ENCODE assay signal across 8 mouse cellular contexts in genomic region chr4:119167068-119167467, GRCm38 (mm10). TPM values are rescaled to one million over a fixed set of nuclear protein-coding genes. Genes with fewer than 3 reads are reported as not detected.
"Had no signal": no experiment of that assay in that cellular context is flagged by ENCODE, and none has a peak within 500 bp of the region (broad histone marks: within the 10 kb centered on the region; RNA-seq: fewer than 3 reads in every experiment).

No protein-coding gene starts in this region.

- H3K9me3 ChIP-seq: limb, embryonic 13.5 days; megakaryocyte, embryonic 14.5 days; midbrain, embryonic 15.5 days; stomach, embryonic 15.5 days had no signal

- H3K36me3 ChIP-seq: midbrain, embryonic 15.5 days had no signal

- H3K9ac ChIP-seq: limb, embryonic 13.5 days; midbrain, embryonic 15.5 days; stomach, embryonic 15.5 days had no signal

- H3K27me3 ChIP-seq: limb, embryonic 13.5 days; megakaryocyte, embryonic 14.5 days; midbrain, embryonic 15.5 days; stomach, embryonic 15.5 days had no signal

- H3K4me2 ChIP-seq: limb, embryonic 13.5 days; liver, embryonic 11.5 days; midbrain, embryonic 11.5 days; midbrain, embryonic 15.5 days; stomach, embryonic 15.5 days had no signal

- H3K27ac ChIP-seq: limb, embryonic 13.5 days; midbrain, embryonic 15.5 days; stomach, embryonic 15.5 days had no signal

- H3K4me1 ChIP-seq: stomach, embryonic 15.5 days had no signal

- H3K4me3 ChIP-seq: limb, embryonic 13.5 days; megakaryocyte, embryonic 14.5 days; midbrain, embryonic 15.5 days; stomach, embryonic 15.5 days had no signal

RNA-seq across cellular contexts. Expression of gene Tmem269, which starts 50.9 kb away (rescaled TPM):
- polyA plus RNA-seq: kidney, embryonic 16.5 days; liver, embryonic 11.5 days; lung, embryonic 16.5 days; stomach, embryonic 15.5 days had no signal
